Mouse (Mus musculus): ENCODE results near the gene Ap1s3.

The Ap1s3 gene

GRCm38 (mm10) chr1:79592721-79593277 is 79.0 kb downstream of the Ap1s3 start:
- DNase-seq (ENCODE audit: low read depth, low spot score), result no peak

- no peak for DNase-seq (ENCODE audit: low read depth, low spot score)
These were observed 80.7 kb downstream of the Ap1s3 start for GRCm38 (mm10) chr1:79591091-79591490.

DNA sequence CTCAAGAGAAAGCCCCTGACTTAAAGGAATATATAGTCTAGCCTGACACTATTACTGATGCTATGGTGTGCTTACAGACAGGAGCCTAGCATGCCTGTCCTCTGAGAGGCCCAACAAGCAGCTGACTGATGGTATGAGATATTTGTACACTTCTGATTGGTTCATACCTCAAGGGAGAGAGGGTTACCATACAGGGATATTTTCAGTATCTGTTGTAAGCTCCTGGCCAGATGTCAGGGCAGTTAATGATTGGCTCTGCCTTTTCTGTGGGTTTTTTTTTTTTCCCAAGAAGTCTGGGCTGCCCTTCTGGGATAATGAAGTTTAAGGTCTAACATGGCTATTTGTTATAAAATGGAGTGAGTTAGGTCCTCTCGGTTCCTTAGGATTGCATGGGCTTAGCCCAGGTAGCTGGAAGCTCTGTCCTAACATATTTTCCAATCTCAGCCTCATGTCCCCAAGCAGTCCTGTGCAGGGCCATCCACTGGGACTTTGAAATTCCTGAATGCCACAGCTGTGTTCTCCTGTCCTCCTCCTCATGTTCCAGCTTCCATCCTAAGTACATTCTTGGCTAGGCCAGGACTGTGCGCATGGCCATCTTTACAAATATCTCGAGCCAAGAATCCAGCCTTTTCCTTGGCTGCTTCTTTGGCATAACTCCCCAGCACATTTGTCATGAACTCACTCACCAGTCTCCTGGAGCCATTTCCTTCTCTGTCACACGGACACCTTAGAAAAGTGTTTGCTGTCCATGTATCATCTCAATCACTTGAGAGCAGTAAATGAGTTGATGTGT is 81.6 kb downstream of the Ap1s3 start:
- no peak for DNase-seq (ENCODE audit: low read depth, low spot score)

DNA sequence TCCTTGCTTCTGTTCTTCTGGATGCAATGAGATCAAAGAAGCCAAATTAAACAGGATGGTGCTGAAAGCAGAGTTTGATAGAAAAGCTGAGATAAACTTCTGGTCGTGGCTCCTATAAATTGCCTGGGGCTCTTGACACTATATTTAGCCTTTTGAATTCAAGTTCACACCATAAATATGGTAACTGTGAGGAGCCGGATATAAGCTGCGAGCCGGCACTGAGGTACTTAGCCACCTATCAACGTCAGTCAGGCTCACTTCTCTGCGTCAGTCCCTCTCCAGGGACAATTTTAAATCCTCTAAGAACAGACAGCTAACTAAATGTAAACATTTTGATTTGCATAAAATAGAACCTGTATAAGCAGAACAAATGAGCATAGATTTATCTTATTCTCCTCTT is 82.3 kb downstream of the Ap1s3 start:
- DNase-seq (ENCODE audit: low read depth, low spot score), result no peak

DNA sequence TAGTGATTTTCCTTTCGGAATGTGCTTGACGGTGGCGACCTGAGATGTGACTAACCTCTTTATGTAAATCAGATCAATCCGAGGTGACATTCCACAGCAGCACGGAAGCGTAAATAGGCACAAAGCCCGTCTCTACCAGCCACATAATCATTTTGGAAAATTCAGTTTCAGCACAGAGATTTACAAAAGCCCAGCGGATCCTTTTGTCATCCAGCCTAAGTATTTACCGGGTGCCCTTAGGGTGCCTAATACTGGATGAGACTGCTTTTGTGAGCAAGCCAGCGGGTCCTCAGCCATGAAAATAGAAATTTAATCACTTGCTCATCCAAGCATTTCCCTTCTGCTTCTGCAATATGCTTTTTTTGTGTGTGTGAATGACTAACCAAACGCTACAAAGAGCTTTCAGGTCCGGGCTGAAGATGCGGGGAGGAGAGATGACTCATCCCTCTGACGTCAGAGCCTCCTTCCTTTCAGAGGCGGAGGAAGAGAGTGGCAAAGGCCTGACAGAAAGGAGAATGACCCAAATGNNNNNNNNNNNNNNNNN is 90.6 kb downstream of the Ap1s3 start:
- no peak for DNase-seq (ENCODE audit: low read depth, low spot score)

DNA sequence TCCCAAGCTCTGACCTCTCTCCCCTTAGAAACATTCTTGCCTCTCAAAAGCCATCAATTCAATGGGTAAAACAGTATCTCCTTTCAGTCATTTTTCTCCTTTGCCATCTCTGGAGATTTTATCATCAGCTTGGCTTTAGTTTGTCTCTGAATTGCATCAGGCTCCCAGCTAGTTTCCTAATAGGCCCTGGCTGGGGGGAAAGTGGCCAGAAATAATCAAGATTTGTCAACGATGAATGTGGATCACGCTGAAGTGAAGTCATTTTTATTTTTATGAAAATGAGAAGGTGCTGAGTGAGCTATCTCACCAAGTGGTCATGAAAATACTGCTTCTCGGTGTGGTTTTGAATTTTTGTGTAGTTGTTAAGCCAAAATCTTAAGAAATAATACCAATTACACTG is 94.4 kb downstream of the Ap1s3 start:
- DNase-seq (ENCODE audit: low read depth, low spot score), result no peak

DNA sequence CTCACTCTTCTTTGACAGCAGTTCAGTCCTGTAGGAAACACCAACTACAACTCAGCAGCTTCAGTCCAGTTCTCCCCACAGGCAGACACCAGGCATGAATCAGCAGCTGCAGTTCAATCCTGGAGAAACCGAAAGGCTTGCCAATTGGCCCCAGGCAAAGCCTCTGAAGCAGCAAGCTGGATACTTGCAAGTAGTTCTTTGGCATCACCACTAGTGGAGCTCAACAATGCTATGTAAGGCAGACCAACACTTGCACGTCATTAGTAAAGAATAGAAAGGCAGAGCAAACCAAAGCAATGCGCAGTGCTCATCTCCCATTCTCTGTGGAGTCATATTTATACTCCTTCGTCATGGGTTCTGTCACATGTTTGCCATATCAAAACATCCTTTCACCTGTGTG is 99.9 kb downstream of the Ap1s3 start:
- no peak for DNase-seq (ENCODE audit: low read depth, low spot score)

GRCm38 (mm10) chr1:79571126-79571525 is 100.6 kb downstream of the Ap1s3 start:
- no peak for DNase-seq (ENCODE audit: low read depth, low spot score)

DNA sequence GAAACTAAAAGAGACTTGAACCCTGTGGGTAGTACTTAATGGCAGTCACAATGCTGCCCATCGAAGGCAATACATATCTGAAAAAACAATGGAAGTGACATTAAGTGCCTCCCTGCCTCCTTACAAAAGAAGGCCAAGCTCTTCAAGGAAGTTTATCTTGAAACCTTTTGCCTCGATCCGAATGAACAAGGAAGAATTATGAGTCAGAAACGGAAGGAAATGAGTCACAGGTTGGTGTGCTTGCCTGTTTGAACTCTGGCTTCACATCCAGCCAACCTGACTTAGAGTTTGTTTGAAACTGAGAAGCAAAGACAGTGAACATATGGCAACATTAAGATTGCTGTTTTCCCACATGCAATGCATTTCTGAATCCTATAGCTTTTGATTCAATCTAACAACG is 110.6 kb downstream of the Ap1s3 start:
- DNase-seq (ENCODE audit: low read depth, low spot score), result no peak
